ENCODE assay signal across 8 mouse cellular contexts in the genomic region with DNA sequence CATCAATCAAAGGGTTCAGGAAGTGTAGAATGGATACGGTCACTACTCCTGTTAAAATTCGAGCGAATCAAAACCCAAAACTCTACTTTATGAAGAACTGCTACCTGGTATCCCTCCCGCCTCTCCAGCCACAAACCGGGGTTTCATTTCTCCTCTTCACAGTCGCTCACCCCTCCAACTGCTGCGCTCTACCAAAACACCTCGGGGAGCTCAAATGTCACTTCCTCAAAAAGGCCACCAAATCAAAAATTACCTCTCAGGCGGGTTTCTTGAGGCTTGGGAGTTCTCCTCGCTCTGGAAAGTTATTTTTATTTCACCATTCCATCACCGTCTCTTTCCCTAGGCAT. TPM values are rescaled to one million over a fixed set of nuclear protein-coding genes. Genes with fewer than 3 reads are reported as not detected.
DNase-seq lines count a peak whose midpoint lies in the region; ATAC-seq and TF ChIP-seq lines count a peak whose summit lies in the region.

No protein-coding gene starts in this region.

- no peak for ATAC-seq in kidney, embryonic 16.5 days (ENCODE audit: low FRiP score, low TSS enrichment)
- ATAC-seq in intestine, postnatal 0 days, result no peak
- peak; percentile 51; the same call in 1 of the 2 replicates for ATAC-seq in monocyte, adult 5-6 weeks (replicated peaks; ENCODE audit: insufficient number of reproducible peaks, low FRiP score, low TSS enrichment, poor library complexity, severe bottlenecking)

- peaks cover 17% of the 10 kb centered on the region; the same call in 1 of the 2 replicates for H3K27me3 ChIP-seq in kidney, embryonic 16.5 days (ENCODE audit: insufficient read depth, low read length)
- H3K27me3 ChIP-seq in embryonic facial prominence, embryonic 10.5 days (replicated peaks; ENCODE audit: low read depth, poor library complexity, severe bottlenecking), result peaks cover 48% of the 10 kb centered on the region
- H3K27me3 ChIP-seq in intestine, postnatal 0 days (replicated peaks; ENCODE audit: control insufficient read depth, insufficient read depth, low read length), result no peaks in the 10 kb centered on the region; the same call in 1 of the 2 replicates

- no peaks in the 10 kb centered on the region for H3K36me3 ChIP-seq in kidney, embryonic 16.5 days (ENCODE audit: insufficient read depth, low read length)
- H3K36me3 ChIP-seq in embryonic facial prominence, embryonic 10.5 days (replicated peaks), result no peaks in the 10 kb centered on the region
- no peaks in the 10 kb centered on the region for H3K36me3 ChIP-seq in intestine, postnatal 0 days (ENCODE audit: control insufficient read depth, insufficient read depth)

- H3K4me1 ChIP-seq in kidney, embryonic 16.5 days (ENCODE audit: insufficient read depth, low read length), result peaks cover 4% of the 10 kb centered on the region; the same call in 1 of the 2 replicates
- H3K4me1 ChIP-seq in embryonic facial prominence, embryonic 10.5 days, result peaks cover 28% of the 10 kb centered on the region
- no peaks in the 10 kb centered on the region for H3K4me1 ChIP-seq in intestine, postnatal 0 days (replicated peaks; ENCODE audit: control insufficient read depth, insufficient read depth, low read length)

- H3K27ac ChIP-seq in kidney, embryonic 16.5 days (ENCODE audit: low read length), result no peak overlapping the region; the same call in 1 of the 2 replicates
- 0 out of 2 replicates have a peak overlapping the region, but pooled peaks have one; percentile 73 for H3K27ac ChIP-seq in embryonic facial prominence, embryonic 10.5 days (replicated peaks)
- H3K27ac ChIP-seq in intestine, postnatal 0 days (ENCODE audit: low read depth, low read length), result no peak overlapping the region

- no peak for TF ChIP-seq CTCF in intestine, postnatal 0 days (IDR thresholded peaks at IDR 0.05; ENCODE audit: low read depth)

- WGBS in kidney, embryonic 16.5 days, result 1% methylated on average over 11 of the region's 11 CpGs
- 2% methylated on average over 11 of the region's 11 CpGs for WGBS in embryonic facial prominence, embryonic 10.5 days
- 2% methylated on average over 11 of the region's 11 CpGs for WGBS in intestine, postnatal 0 days

- peak overlapping the region; percentile 84 for H3K4me2 ChIP-seq in kidney, embryonic 16.5 days (replicated peaks; ENCODE audit: low read depth, low read length)
- H3K4me2 ChIP-seq in intestine, postnatal 0 days (replicated peaks; ENCODE audit: low read depth), result peak overlapping the region; percentile 96

- no peak for DNase-seq in kidney, postnatal 4 days
- DNase-seq in embryonic facial prominence, embryonic 10.5 days (ENCODE audit: low spot score), result no peak
- no peak for DNase-seq in right cerebral cortex, postnatal 4 days
- DNase-seq in cerebellum, adult 8-10 months, result no peak
- DNase-seq in left cerebral cortex, postnatal 25 days (ENCODE audit: low spot score in 2 of 2), result no peak

- intact Hi-C loops in left cerebral cortex, postnatal 25 days (cut with DNase I), result no loop called here

- H3K9ac ChIP-seq in kidney, embryonic 16.5 days (replicated peaks; ENCODE audit: low read length), result peak overlapping the region; percentile 78
- H3K9ac ChIP-seq in intestine, postnatal 0 days (ENCODE audit: low read depth, low read length), result peak overlapping the region; percentile 57; the same call in 1 of the 2 replicates

- H3K4me3 ChIP-seq in kidney, embryonic 16.5 days (ENCODE audit: low read length), result peak overlapping the region; percentile 75
- H3K4me3 ChIP-seq in embryonic facial prominence, embryonic 10.5 days, result peak overlapping the region; percentile 80
- peak overlapping the region; percentile 61 for H3K4me3 ChIP-seq in intestine, postnatal 0 days (ENCODE audit: low read depth, low read length)

- no peaks in the 10 kb centered on the region for H3K9me3 ChIP-seq in kidney, embryonic 16.5 days (ENCODE audit: low read length)
- no peaks in the 10 kb centered on the region for H3K9me3 ChIP-seq in embryonic facial prominence, embryonic 10.5 days
- H3K9me3 ChIP-seq in intestine, postnatal 0 days (ENCODE audit: control insufficient read depth), result no peaks in the 10 kb centered on the region

RNA-seq across cellular contexts. Expression of gene Ap1s3, which starts 0.6 kb away (rescaled TPM):
- polyA plus RNA-seq in kidney, embryonic 16.5 days (2015; fragmentation: Nextera tagmentation; extraction: Ambion mirVana), result 0.91 and 0.94 TPM in 2 replicates
- 0.24 and 0.41 TPM in 2 replicates for polyA plus RNA-seq in embryonic facial prominence, embryonic 10.5 days (2016; fragmentation: Nextera tagmentation; extraction: Ambion mirVana)
- polyA plus RNA-seq in intestine, postnatal 0 days (2015; fragmentation: Nextera tagmentation; extraction: Ambion mirVana), result 2.2 and 2.5 TPM in 2 replicates
- total RNA-seq in monocyte, adult 5-6 weeks (2017), result 2.7 to 6.4 TPM (median 3.0 TPM) in 3 replicates
- total RNA-seq in left cerebral cortex, postnatal 25 days (2021), result 1 to 10 TPM; 3.0 to 5.2 TPM
